Mouse (Mus musculus) gastrocnemius, postnatal 25 days (tissue): ENCODE data around the gene Ms4a6b. TPM values are rescaled to one million over a fixed set of nuclear protein-coding genes. Genes with fewer than 3 reads are reported as not detected.
A peak's percentile ranks its signal among the peaks of the same experiment; 100 is the strongest.
"Not testable (repeated sequence)": the region's sequence is repeated elsewhere in the genome, so short reads cannot be mapped to it uniquely, and the experiment has no call there.

Experiments used
- DNase-seq: peaks from one replicate; pipeline ENCODE4 v3.0.0; 2022
- total RNA-seq, 2 experiments: library from RNA; stranded (reverse); gene quantifications; 1 replicate in 1 of 2; 2 replicates in 1 of 2; pipeline ENCODE4 v1.2.3; 2021

Gene Ms4a6b
- total RNA-seq, 2 experiments from 2014 or later: 1.9 to 4.3 TPM

GRCm38 (mm10) chr19:11533888-11534445, 17.7 kb downstream of the Ms4a6b start:
- DNase-seq: peak; percentile 51

GRCm38 (mm10) chr19:11536593-11536992, 20.3 kb downstream of the Ms4a6b start, which contains the start of gene Ms4a4d:
TSS of gene Ms4a4d (plus strand) at chr19:11536801.
- DNase-seq: peak; percentile 70

GRCm38 (mm10) chr19:11537336-11537735, 21.0 kb downstream of the Ms4a6b start:
- peak; percentile 21 for DNase-seq

GRCm38 (mm10) chr19:11540166-11540821, 24.0 kb downstream of the Ms4a6b start:
- not testable (repeated sequence) for DNase-seq

GRCm38 (mm10) chr19:11544383-11544782, 28.1 kb downstream of the Ms4a6b start:
- not testable (repeated sequence) for DNase-seq

- no peak for DNase-seq
Observed at GRCm38 (mm10) chr19:11547911-11548310, 31.6 kb downstream of the Ms4a6b start.

GRCm38 (mm10) chr19:11554726-11555125, 38.4 kb downstream of the Ms4a6b start:
- no peak for DNase-seq

- DNase-seq: not testable (repeated sequence)
Observed at GRCm38 (mm10) chr19:11559560-11559959, 43.2 kb downstream of the Ms4a6b start.

- no peak for DNase-seq
Observed at GRCm38 (mm10) chr19:11574965-11575364, 58.7 kb downstream of the Ms4a6b start.

Other genes starting within 250 kb of the Ms4a6b start
- not detected for gene Ms4a5, start 232.6 kb upstream of the Ms4a6b start, total RNA-seq
- under 1 TPM; 0.10 to 0.13 TPM for gene Ms4a14, start 202.1 kb upstream of the Ms4a6b start, total RNA-seq
- under 1 TPM; 0.31 to 0.46 TPM for gene Ms4a7, start 180.4 kb upstream of the Ms4a6b start, total RNA-seq
- gene Ms4a4a, start 141.0 kb upstream of the Ms4a6b start, total RNA-seq: 1 to 10 TPM; 1.9 to 3.7 TPM
- not detected for gene Ms4a4c, start 111.7 kb upstream of the Ms4a6b start, total RNA-seq
- gene Ms4a4b, start 73.0 kb upstream of the Ms4a6b start, total RNA-seq: under 1 TPM in 1 of 2 experiments, not detected in 1; 0.24 TPM
- 1 to 10 TPM; 1.9 to 2.8 TPM for gene Ms4a6c, start 47.1 kb upstream of the Ms4a6b start, total RNA-seq
- not detected for gene Gm8369, start 30.6 kb upstream of the Ms4a6b start, total RNA-seq
- gene Ms4a4d, start 20.3 kb downstream of the Ms4a6b start, total RNA-seq: 1 to 10 TPM; 3.0 to 3.9 TPM
- gene Ms4a6d, start 88.3 kb downstream of the Ms4a6b start, total RNA-seq: 1 to 10 TPM; 2.0 to 2.5 TPM
- gene Ms4a2, start 107.2 kb downstream of the Ms4a6b start, total RNA-seq: under 1 TPM; 0.10 to 0.21 TPM
- not detected for gene Ms4a3, start 124.3 kb downstream of the Ms4a6b start, total RNA-seq
- not detected for gene Oosp2, start 144.0 kb downstream of the Ms4a6b start, total RNA-seq
- not detected for gene Oosp1, start 174.6 kb downstream of the Ms4a6b start, total RNA-seq
- gene Oosp3, start 180.5 kb downstream of the Ms4a6b start, total RNA-seq: not detected
- gene Gif, start 231.0 kb downstream of the Ms4a6b start, total RNA-seq: not detected